Mouse (Mus musculus): ENCODE data around the gene Prdm16.

The Prdm16 gene

DNA sequence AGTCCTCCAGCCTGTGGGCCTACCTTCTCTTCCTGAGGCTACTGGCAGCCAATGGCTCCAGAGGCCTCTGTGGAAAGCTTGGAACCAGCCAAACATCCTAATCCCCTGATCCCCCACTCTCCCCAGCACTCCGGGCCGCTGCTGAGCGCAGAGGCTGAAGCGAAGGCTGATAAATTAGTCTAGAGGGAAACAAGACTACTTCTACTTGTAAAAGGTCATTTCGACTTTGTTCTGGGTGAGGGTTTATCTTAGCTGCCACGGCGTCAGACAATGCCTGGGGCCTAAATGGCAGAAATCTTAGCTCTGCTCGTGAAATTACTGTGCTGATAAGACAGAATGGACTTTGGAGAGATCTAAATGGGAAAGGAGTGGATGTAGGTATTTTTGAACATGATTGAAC is 120.2 kb downstream of the Prdm16 start:
- DNase-seq (ENCODE audit: low read depth, low spot score): no peak

DNA sequence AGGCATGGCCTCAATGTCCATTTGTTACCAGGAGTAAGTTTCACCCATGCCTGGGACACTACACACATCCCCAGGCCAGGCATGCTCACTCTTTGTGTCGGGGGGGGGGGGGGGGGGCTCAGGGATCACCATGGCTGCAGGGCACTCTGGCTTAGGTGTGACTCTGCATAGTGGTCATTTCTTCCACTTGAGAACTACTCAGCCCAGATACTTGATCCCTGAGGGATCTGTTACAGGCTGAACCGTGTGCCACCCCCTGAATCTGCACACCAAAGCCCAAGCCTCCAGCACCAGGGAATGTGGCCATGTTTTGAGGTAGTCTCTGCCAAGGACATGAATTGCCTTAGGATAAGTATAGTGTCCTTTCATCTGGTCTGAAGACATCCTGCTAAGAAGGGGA is 123.0 kb downstream of the Prdm16 start:
- peak; percentile 40 for DNase-seq (ENCODE audit: low read depth, low spot score)

DNA sequence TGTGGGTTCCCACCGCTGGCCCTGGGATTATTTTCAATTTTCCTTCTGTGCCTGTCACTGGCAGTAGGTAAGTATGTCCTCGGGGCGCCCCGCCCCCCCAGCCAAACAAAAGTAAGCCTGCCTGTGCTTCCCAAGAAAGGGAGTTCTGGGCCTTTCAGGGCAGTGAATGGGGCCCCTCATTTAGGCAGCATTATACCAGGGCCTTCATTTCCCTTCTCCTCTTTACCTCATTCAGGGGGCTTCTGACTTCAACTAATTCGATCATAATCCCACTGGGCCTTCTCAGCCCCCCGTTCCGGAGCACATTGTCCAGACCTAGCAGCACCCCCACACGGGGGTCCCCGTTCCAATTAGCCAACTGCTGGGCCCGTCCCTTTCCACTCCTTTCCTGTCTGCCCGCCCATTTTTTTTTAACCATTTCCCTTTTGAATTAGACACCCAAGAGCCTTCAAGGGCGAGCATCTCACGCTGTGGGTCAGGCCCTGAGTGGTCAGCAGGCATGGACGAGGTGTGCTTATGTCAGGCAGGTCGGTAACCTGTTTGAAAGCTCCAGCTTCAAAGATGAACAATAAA is 124.1 kb downstream of the Prdm16 start:
- DNase-seq (ENCODE audit: low read depth, low spot score): no peak

GRCm38 (mm10) chr4:154511767-154512166 is 124.9 kb downstream of the Prdm16 start:
- DNase-seq (ENCODE audit: low read depth, low spot score): no peak

- no peak for DNase-seq (ENCODE audit: low read depth, low spot score)
These were observed 129.8 kb downstream of the Prdm16 start for GRCm38 (mm10) chr4:154506774-154507435.

DNA sequence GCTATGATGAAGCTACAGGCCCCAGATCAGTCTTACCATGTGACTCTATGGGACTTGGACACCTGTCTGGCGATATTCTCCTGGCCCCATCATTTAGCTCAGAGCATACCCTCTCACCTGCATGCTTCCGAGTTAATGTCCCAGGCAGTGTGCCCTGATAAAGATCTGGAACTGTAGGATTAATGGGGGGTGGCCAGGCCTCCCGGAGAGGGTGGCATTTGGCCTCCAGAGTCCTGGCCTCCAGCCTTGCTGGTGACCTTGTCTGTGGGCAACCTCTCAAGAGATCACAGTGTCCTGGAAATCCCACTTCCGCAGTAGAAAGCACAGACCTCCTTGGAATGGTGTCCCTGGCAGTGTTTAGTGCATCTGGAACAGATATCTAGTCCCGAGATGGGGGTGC is 131.4 kb downstream of the Prdm16 start:
- DNase-seq (ENCODE audit: low read depth, low spot score): no peak

- DNase-seq (ENCODE audit: low read depth, low spot score): no peak
These were observed 133.3 kb downstream of the Prdm16 start for GRCm38 (mm10) chr4:154503260-154503829.

GRCm38 (mm10) chr4:154502403-154503000 is 134.2 kb downstream of the Prdm16 start:
- DNase-seq (ENCODE audit: low read depth, low spot score): no peak

DNA sequence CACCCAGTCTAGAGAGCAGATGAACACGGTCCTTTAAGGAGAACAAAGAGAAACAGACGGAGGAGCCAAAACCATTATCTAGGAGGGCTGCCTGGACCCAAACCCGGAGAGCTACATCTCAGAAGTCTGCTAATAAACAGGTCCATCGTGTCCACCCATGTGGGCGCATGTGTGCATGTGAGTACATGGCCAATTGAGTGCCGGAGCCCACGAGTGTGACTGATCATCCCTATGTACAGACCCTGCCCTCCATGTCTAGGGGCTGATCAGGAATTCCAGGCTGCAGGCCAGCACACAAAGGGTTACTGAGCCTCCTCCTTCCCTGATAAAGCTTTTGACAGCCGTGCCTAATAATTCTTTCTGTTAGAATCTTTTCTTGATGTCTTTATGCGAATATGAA is 136.0 kb downstream of the Prdm16 start:
- DNase-seq (ENCODE audit: low read depth, low spot score): no peak

GRCm38 (mm10) chr4:154499701-154500523 is 136.8 kb downstream of the Prdm16 start:
- DNase-seq (ENCODE audit: low read depth, low spot score): peak; percentile 43

DNA sequence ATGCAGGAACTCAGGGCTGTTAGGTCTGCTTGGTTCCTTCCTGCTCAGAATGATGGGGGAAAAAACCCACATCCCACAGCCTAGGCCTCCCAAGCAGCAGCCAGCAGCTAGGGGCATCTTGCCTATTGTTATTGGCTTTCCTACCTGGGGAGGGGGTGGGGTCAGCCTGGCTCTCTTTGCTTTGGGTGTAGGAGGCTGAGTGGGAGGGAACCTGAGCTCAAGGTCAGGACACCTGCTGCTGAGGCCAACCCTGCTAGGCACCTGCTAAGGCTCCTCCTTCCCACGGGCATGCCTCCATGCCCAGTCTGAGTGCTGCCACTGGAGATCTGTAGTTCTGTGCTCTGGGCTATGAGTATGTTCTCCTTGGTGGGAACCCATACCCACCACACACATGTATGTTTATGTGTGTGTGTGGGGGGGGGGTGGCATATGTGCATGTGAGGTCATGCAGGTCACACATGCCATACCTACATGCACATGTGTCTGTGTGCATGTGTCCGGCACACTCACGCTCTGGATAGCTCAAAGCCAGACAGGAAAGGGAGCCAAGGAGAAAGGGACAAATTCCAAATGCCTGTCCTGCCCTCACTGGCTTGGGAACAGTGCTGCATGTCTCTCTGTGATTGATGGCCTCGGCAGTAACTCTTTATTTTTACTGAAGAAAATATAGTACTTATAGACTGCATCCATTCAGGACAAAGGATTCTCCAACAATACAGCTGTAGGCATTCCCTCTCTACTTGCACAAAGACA is 139.1 kb downstream of the Prdm16 start:
- DNase-seq (ENCODE audit: low read depth, low spot score): no peak

DNA sequence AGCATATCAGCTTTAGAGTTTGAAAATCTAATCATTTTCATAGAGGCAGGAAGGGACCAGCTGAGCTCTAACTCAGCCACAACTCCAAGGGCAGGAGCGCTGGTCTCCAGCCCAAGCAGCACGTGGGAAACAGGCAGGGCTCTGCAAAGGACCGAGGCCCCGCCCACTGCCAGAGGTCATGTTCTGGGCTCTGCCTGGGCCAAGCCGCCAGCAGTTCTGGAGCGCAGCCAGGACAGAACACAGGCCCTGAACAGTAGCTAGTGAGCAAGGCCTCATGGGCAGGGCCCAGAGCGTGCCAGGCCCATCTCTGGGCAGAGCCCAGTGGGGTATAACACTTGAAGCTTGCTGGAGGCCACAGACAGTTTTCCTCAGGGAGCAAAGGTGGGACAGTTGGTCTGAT is 139.7 kb downstream of the Prdm16 start:
- peak; percentile 71 for DNase-seq (ENCODE audit: low read depth, low spot score)

- DNase-seq (ENCODE audit: low read depth, low spot score): no peak
These were observed 140.2 kb downstream of the Prdm16 start for GRCm38 (mm10) chr4:154496522-154496921.

- DNase-seq (ENCODE audit: low read depth, low spot score): no peak
These were observed 142.7 kb downstream of the Prdm16 start for GRCm38 (mm10) chr4:154493996-154494395.

- DNase-seq (ENCODE audit: low read depth, low spot score): no peak
These were observed 144.0 kb downstream of the Prdm16 start for GRCm38 (mm10) chr4:154492714-154493121.

DNA sequence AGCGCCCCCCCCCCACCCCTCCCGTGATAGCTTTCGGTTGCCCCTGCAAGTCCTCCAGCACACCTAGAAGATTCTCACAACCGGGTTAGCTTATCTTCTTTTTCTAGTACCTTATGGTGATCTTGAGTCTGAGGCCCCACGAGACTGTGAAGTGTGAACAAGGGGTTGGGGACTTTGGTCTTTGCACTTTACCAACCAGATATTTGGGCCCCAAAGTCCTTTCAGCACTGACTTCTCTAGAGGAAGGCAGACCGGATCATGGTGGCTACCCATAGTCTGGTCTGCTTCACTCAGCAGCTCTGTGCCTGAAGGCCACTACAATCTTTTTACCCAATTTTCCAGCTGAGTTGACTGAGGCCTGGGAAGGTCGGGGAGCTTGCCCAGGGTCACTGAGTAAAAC is 144.4 kb downstream of the Prdm16 start:
- no peak for DNase-seq (ENCODE audit: low read depth, low spot score)

GRCm38 (mm10) chr4:154488031-154488430 is 148.6 kb downstream of the Prdm16 start:
- DNase-seq (ENCODE audit: low read depth, low spot score): no peak

DNA sequence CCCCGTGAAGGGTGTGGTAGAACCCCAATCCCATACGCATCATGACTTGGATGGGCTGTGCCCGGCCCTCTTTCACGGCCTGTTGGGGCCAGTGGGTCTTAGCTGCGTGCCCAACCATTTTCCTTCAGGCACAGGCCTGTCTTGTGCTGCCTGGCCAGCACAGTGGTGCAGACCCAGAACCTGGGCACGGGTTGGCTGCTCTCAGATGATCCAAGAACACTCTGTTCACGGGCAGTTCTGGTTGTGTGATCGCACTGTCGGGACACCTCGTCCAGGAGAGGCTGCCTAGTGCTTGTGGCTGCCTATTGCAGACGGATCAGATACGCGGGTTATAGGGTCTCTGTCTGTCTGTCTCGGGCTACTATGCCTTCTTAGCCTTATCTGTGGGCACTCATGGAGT is 154.0 kb downstream of the Prdm16 start:
- no peak for DNase-seq (ENCODE audit: low read depth, low spot score)

DNA sequence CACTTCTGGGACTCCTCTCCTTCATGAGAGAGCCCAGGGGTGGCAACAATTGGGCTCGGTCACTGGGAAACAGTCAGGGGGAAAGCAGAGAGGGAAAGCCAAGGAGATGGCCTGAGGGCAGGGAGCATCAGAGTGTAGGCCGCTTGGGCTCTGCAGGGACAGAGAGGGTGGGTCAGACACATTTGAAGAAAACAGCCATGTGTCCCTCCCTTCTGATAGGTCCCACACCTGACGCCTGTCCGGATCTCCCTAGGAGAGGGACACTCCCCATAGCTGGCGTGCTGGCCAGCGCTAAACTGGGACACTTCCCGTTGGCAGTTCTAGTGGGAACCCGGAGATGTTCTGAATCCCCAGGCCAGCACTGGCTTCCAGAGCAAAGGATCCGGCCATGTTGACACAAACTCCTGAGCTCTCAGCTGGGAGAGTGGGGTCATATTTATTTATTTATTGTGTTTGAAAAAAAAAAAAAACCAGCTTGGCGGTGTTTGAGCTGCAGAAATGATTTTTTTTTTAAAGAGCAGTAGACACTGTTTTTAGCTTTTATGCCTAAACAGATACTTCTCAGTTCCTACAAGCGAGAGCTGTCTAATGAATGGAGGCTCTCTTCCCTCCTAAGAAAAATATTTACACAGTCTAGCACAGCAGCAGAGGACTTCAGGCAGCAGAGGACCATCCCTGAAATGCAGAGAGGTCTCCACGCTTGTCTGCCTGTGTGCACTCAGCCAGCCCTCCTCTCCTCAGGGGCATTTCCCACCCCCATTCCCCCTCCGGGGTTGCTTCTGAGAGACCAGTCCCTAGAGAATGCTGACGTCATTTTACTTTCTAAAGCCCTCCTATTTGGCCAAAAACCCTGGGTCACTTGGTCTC is 154.7 kb downstream of the Prdm16 start:
- DNase-seq (ENCODE audit: low read depth, low spot score): no peak

DNA sequence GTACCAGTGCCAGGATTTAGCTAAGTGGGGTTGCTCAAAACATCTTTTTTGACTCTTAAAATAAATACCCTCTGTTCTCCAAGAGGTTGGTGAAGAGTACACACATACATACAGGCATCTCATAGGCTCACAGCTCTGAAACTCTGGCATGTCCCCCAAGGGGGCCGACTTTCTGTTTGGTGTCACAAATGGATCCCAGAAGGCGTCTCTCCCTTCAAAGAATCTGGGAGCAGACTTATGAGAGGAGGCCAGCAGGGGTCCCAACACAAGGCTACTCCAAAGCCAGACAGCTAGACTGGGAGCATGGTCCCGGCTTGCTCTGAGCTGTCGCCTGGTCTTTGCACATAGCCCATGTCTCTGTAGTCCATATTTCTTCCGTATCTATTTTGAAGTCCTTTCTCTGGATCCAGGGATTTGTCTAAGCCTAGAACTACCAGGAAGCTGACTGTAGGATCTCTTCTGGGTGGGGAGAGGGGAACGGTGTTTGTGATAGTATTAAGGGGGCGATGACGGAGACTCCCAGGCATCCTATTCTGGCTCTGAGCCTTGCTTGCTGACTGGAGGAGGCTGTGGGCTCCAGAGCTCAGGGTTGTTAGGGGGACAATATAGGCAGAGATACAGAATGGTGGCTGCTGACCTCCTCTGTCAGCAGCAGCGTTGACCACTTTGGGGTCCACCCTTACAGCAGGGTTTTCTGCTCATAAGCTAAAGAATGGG is 156.0 kb downstream of the Prdm16 start:
- no peak for DNase-seq (ENCODE audit: low read depth, low spot score)

All from skeletal muscle tissue, adult 2 months (tissue).